Comparison of ENCODE assay signal across 8 mouse cellular contexts in genomic region chr17:35021842-35022477, GRCm38 (mm10). TPM values are rescaled to one million over a fixed set of nuclear protein-coding genes. Genes with fewer than 3 reads are reported as not detected.
A peak's percentile ranks its signal among the peaks of the same experiment; 100 is the strongest.
DNase-seq lines count a peak whose midpoint lies in the region; ATAC-seq and TF ChIP-seq lines count a peak whose summit lies in the region.

No protein-coding gene starts in this region.

- H3K4me1 ChIP-seq in MEL (ENCODE audit: control insufficient read depth in 1 of 2, insufficient read depth in 2 of 2, low read length in 2 of 2) = peaks cover 14 to 56% of the 10 kb centered on the region in 2 experiments; a peak in 3 of 4 replicates
- H3K4me1 ChIP-seq in heart, embryonic 14.5 days (ENCODE audit: control insufficient read depth in 2 of 2, insufficient read depth in 2 of 2, low read length in 2 of 2) = peaks cover 19 to 25% of the 10 kb centered on the region in 2 experiments
- peaks cover 61% of the 10 kb centered on the region for H3K4me1 ChIP-seq in liver, embryonic 15.5 days (replicated peaks)

- ATAC-seq in heart, embryonic 14.5 days (ENCODE audit: insufficient number of reproducible peaks, insufficient read depth, low FRiP score, low read depth) = peak; percentile 78
- peak; percentile 82 for ATAC-seq in liver, embryonic 15.5 days (ENCODE audit: insufficient read depth)

- H3K79me2 ChIP-seq in MEL (ENCODE audit: control insufficient read depth, insufficient read depth, low read length, poor library complexity) = peaks cover 34% of the 10 kb centered on the region

- H3K27me3 ChIP-seq in MEL (ENCODE audit: control insufficient read depth in 1 of 2, insufficient read depth in 2 of 2, low read length in 2 of 2) = no peaks in the 10 kb centered on the region
- H3K27me3 ChIP-seq in heart, embryonic 14.5 days (ENCODE audit: control insufficient read depth, insufficient read depth, low read length) = no peaks in the 10 kb centered on the region
- no peaks in the 10 kb centered on the region for H3K27me3 ChIP-seq in liver, embryonic 15.5 days

- peak overlapping the region; percentile 77 for H3K9ac ChIP-seq in MEL (ENCODE audit: control insufficient read depth, low read depth, low read length, poor library complexity, severe bottlenecking)
- H3K9ac ChIP-seq in heart, embryonic 14.5 days (ENCODE audit: low read length) = 0 out of 2 replicates have a peak overlapping the region, but pooled peaks have one; percentile 7
- no peak overlapping the region for H3K9ac ChIP-seq in liver, embryonic 15.5 days

- no peaks in the 10 kb centered on the region for H3K9me3 ChIP-seq in MEL (replicated peaks; ENCODE audit: insufficient read depth, low read length)
- no peaks in the 10 kb centered on the region for H3K9me3 ChIP-seq in heart, embryonic 14.5 days (ENCODE audit: control insufficient read depth, low read length)
- H3K9me3 ChIP-seq in liver, embryonic 15.5 days (replicated peaks) = no peaks in the 10 kb centered on the region

- peak overlapping the region; percentile 96 for H3K27ac ChIP-seq in MEL (ENCODE audit: control insufficient read depth, low read depth, low read length)
- H3K27ac ChIP-seq in heart, embryonic 14.5 days (replicated peaks in 1 of 2; ENCODE audit: control insufficient read depth in 1 of 2, insufficient read depth in 1 of 2, low read depth in 2 of 2, low read length in 2 of 2) = peak overlapping the region; percentile 73 to 78
- H3K27ac ChIP-seq in liver, embryonic 15.5 days (replicated peaks) = peak overlapping the region; percentile 65

- peak overlapping the region; percentile 26 for H3K4me2 ChIP-seq in heart, embryonic 14.5 days (ENCODE audit: low read length)
- peak overlapping the region; percentile 54 for H3K4me2 ChIP-seq in liver, embryonic 15.5 days

- TF ChIP-seq POLR2A in MEL (IDR thresholded peaks at IDR 0.05; ENCODE audit: control insufficient read depth in 1 of 2, insufficient read depth in 1 of 2, low read depth in 1 of 2, low read length in 2 of 2, poor library complexity in 1 of 2) = peak; percentile 9 to 71; a peak in 2 of 4 replicates

- TF ChIP-seq RAD21 in MEL (IDR thresholded peaks at IDR 0.05; ENCODE audit: low read depth, low read length) = no peak

- peaks cover 0 to 43% of the 10 kb centered on the region in 2 experiments; a peak in 2 of 4 replicates for H3K36me3 ChIP-seq in MEL (ENCODE audit: control insufficient read depth in 1 of 2, insufficient read depth in 2 of 2, low read length in 2 of 2)
- no peaks in the 10 kb centered on the region for H3K36me3 ChIP-seq in heart, embryonic 14.5 days (ENCODE audit: control insufficient read depth, insufficient read depth, low read length)
- H3K36me3 ChIP-seq in liver, embryonic 15.5 days (replicated peaks) = peaks cover 5% of the 10 kb centered on the region; the same call in 1 of the 2 replicates

- no peak overlapping the region for H3K4me3 ChIP-seq in MEL (ENCODE audit: control insufficient read depth in 1 of 2, insufficient read depth in 1 of 2, low read depth in 2 of 2, low read length in 2 of 2)
- no peak overlapping the region for H3K4me3 ChIP-seq in heart, embryonic 14.5 days (ENCODE audit: control insufficient read depth in 1 of 2, insufficient read depth in 1 of 2, low read depth in 1 of 2, low read length in 2 of 2)
- H3K4me3 ChIP-seq in liver, embryonic 15.5 days (replicated peaks) = peak overlapping the region; percentile 20; the same call in 1 of the 2 replicates

- TF ChIP-seq CTCF in MEL (IDR thresholded peaks at IDR 0.05 in 2 of 3, conservative IDR thresholded peaks at IDR 0.05 in 1 of 3; ENCODE audit: control insufficient read depth in 1 of 3, insufficient read depth in 1 of 3, low read depth in 2 of 3, low read length in 3 of 3, poor library complexity in 1 of 3, severe bottlenecking in 1 of 3) = 0 out of 6 replicates have a peak, but pooled peaks of 1 of the 3 experiments have one; percentile 8

- WGBS in heart, embryonic 14.5 days = 16% methylated on average over 6 of the region's 6 CpGs
- 10% methylated on average over 6 of the region's 6 CpGs for WGBS in liver, embryonic 15.5 days (ENCODE audit: insufficient replicate concordance)

- peak; percentile 84 for DNase-seq in 416B (ENCODE audit: low read depth)
- DNase-seq in MEL (ENCODE audit: low read depth, low spot score) = peak; percentile 98
- no peak for DNase-seq in frontal cortex, postnatal 36 days (ENCODE audit: low spot score in 2 of 2)
- no peak for DNase-seq in left cerebral cortex, adult 9 months (ENCODE audit: low spot score in 2 of 2)
- no peak for DNase-seq in thymus, postnatal 10 days (ENCODE audit: low spot score in 2 of 2)
- no peak for DNase-seq in thymus, postnatal 36 days

- TF ChIP-seq EP300 in MEL (IDR thresholded peaks at IDR 0.05; ENCODE audit: low read depth in 1 of 2, low read length in 2 of 2) = peak; percentile 100

TF ChIP-seq in MEL, 35 proteins besides CTCF, POLR2A, EP300 and RAD21 (continues in another document):
- peak; percentile 95 for TF ChIP-seq JUND (IDR thresholded peaks at IDR 0.05; ENCODE audit: low read depth, low read length)
- peak; percentile 92 for TF ChIP-seq BHLHE40 (IDR thresholded peaks at IDR 0.05; ENCODE audit: borderline replicate concordance, low read depth, low read length)
- TF ChIP-seq ZKSCAN1 (IDR thresholded peaks at IDR 0.05; ENCODE audit: low read depth, low read length) = no peak
- peak; percentile 92 for TF ChIP-seq MAX (IDR thresholded peaks at IDR 0.05; ENCODE audit: low read length)
- TF ChIP-seq ZMIZ1 (IDR thresholded peaks at IDR 0.05; ENCODE audit: low read depth, low read length) = no peak
- TF ChIP-seq POLR2AphosphoS5 (IDR thresholded peaks at IDR 0.05; ENCODE audit: borderline replicate concordance, low read depth, low read length) = no peak
- peak; percentile 76 for TF ChIP-seq HCFC1 (IDR thresholded peaks at IDR 0.05; ENCODE audit: low read depth, low read length)
- peak; percentile 88 for TF ChIP-seq MXI1 (IDR thresholded peaks at IDR 0.05; ENCODE audit: low read depth, low read length)
- TF ChIP-seq MAZ (IDR thresholded peaks at IDR 0.05; ENCODE audit: low read depth, low read length) = peak; percentile 53
- TF ChIP-seq UBTF (IDR thresholded peaks at IDR 0.05; ENCODE audit: borderline replicate concordance, insufficient read depth, low read depth, low read length) = no peak
- no peak for TF ChIP-seq MAFK (IDR thresholded peaks at IDR 0.05; ENCODE audit: borderline replicate concordance, low read depth, low read length)
- TF ChIP-seq MEF2A (IDR thresholded peaks at IDR 0.05; ENCODE audit: extremely low read depth, insufficient replicate concordance, low read depth, low read length, poor library complexity, severe bottlenecking) = peak; percentile 64; the same call in 1 of the 2 replicates
- peak; percentile 5; the same call in 1 of the 2 replicates for TF ChIP-seq ZC3H11A (IDR thresholded peaks at IDR 0.05; ENCODE audit: low read depth, low read length)
- peak; percentile 73 for TF ChIP-seq TBP (IDR thresholded peaks at IDR 0.05; ENCODE audit: low read depth, low read length)
- no peak for TF ChIP-seq GABPA (IDR thresholded peaks at IDR 0.05; ENCODE audit: low read depth, low read length)
- no peak for TF ChIP-seq NRF1 (IDR thresholded peaks at IDR 0.05; ENCODE audit: insufficient read depth, low read depth, low read length, poor library complexity, severe bottlenecking)
- peak; percentile 100 for TF ChIP-seq GATA1 (IDR thresholded peaks at IDR 0.05; ENCODE audit: low read depth, low read length)
- TF ChIP-seq SMC3 (IDR thresholded peaks at IDR 0.05; ENCODE audit: low read depth, low read length) = peak; percentile 24; the same call in 1 of the 2 replicates
- 0 out of 2 replicates have a peak, but pooled peaks have one; percentile 50 for TF ChIP-seq KAT2A (conservative IDR thresholded peaks at IDR 0.05; ENCODE audit: low read depth, low read length)
- TF ChIP-seq POLR2AphosphoS2 (IDR thresholded peaks at IDR 0.05; ENCODE audit: low read length) = peak; percentile 82
- TF ChIP-seq MYC (IDR thresholded peaks at IDR 0.05; ENCODE audit: low read depth, low read length) = peak; percentile 92; the same call in 1 of the 2 replicates

RNA-seq across cellular contexts. Expression of gene Vwa7, which starts 5.6 kb away (rescaled TPM):
- total RNA-seq in MEL (2012; rRNA removed) = 9.7 and 10.4 TPM in 2 replicates
- polyA plus RNA-seq in MEL (2012; ENCODE audit: insufficient read depth in 1 of 2, insufficient read length in 2 of 2, low read depth in 1 of 2, low replicate concordance in 2 of 2, missing spikeins in 1 of 2) = 1 to 10 TPM in 1 of 2 experiments, not detected in 1; 9.8 TPM
- 0.28 and 0.42 TPM in 2 replicates for polyA plus RNA-seq in heart, embryonic 14.5 days (2014; fragmentation: Nextera tagmentation; extraction: Ambion mirVana)
- 0.09 and 0.12 TPM in 2 replicates for polyA plus RNA-seq in liver, embryonic 15.5 days (2015; fragmentation: Nextera tagmentation; extraction: Ambion mirVana)

RNA-seq across cellular contexts. Expression of gene Sapcd1, which starts 5.9 kb away (rescaled TPM):
- 161 and 164 TPM in 2 replicates for total RNA-seq in MEL (2012; rRNA removed)
- polyA plus RNA-seq in MEL (2012; ENCODE audit: insufficient read depth in 1 of 2, insufficient read length in 2 of 2, low read depth in 1 of 2, low replicate concordance in 2 of 2, missing spikeins in 1 of 2) = 100 to 1,000 TPM in 1 of 2 experiments, not detected in 1; 124 TPM
- polyA plus RNA-seq in heart, embryonic 14.5 days (2014; fragmentation: Nextera tagmentation; extraction: Ambion mirVana) = 1.5 and 2.2 TPM in 2 replicates
- 2.2 and 2.3 TPM in 2 replicates for polyA plus RNA-seq in liver, embryonic 15.5 days (2015; fragmentation: Nextera tagmentation; extraction: Ambion mirVana)

RNA-seq across cellular contexts. Expression of gene Vars, which starts 21.2 kb away (rescaled TPM):
- total RNA-seq in MEL (2012; rRNA removed) = 149 and 158 TPM in 2 replicates
- 100 to 1,000 TPM in 1 of 2 experiments, not detected in 1; 251 TPM for polyA plus RNA-seq in MEL (2012; ENCODE audit: insufficient read depth in 1 of 2, insufficient read length in 2 of 2, low read depth in 1 of 2, low replicate concordance in 2 of 2, missing spikeins in 1 of 2)
- polyA plus RNA-seq in heart, embryonic 14.5 days (2014; fragmentation: Nextera tagmentation; extraction: Ambion mirVana) = 41.7 and 42.9 TPM in 2 replicates
- 99.0 and 133 TPM in 2 replicates for polyA plus RNA-seq in liver, embryonic 15.5 days (2015; fragmentation: Nextera tagmentation; extraction: Ambion mirVana)

RNA-seq across cellular contexts. Expression of gene Msh5, which starts 24.6 kb away (rescaled TPM):
- total RNA-seq in MEL (2012; rRNA removed) = 17.9 and 26.3 TPM in 2 replicates
- 10 to 100 TPM in 1 of 2 experiments, not detected in 1; 29.0 TPM for polyA plus RNA-seq in MEL (2012; ENCODE audit: insufficient read depth in 1 of 2, insufficient read length in 2 of 2, low read depth in 1 of 2, low replicate concordance in 2 of 2, missing spikeins in 1 of 2)
- 2.6 and 3.5 TPM in 2 replicates for polyA plus RNA-seq in heart, embryonic 14.5 days (2014; fragmentation: Nextera tagmentation; extraction: Ambion mirVana)
- polyA plus RNA-seq in liver, embryonic 15.5 days (2015; fragmentation: Nextera tagmentation; extraction: Ambion mirVana) = 3.4 and 4.3 TPM in 2 replicates

RNA-seq across cellular contexts. Expression of gene Clic1, which starts 27.8 kb away (rescaled TPM):
- 285 and 333 TPM in 2 replicates for total RNA-seq in MEL (2012; rRNA removed)
- 100 to 1,000 TPM; 309 to 335 TPM for polyA plus RNA-seq in MEL (2012; ENCODE audit: insufficient read depth in 1 of 2, insufficient read length in 2 of 2, low read depth in 1 of 2, low replicate concordance in 2 of 2, missing spikeins in 1 of 2)
- 108 TPM in 2 replicates for polyA plus RNA-seq in heart, embryonic 14.5 days (2014; fragmentation: Nextera tagmentation; extraction: Ambion mirVana)
- 120 and 122 TPM in 2 replicates for polyA plus RNA-seq in liver, embryonic 15.5 days (2015; fragmentation: Nextera tagmentation; extraction: Ambion mirVana)

Comparison
In these comparisons a context has a peak if more than half of its experiments do, and no peak if none do; other contexts are left out.
1. DNase-seq: peak in 416B (single experiment) and MEL (single experiment); none in frontal cortex, postnatal 36 days (0 of 2), left cerebral cortex, adult 9 months (0 of 2), thymus, postnatal 10 days (0 of 2) and thymus, postnatal 36 days (0 of 2).
2. Peak in every context shown above with its lines, with median percentiles within 50 percentile points of each other: H3K27ac ChIP-seq.